Mouse (Mus musculus): Measurements from ENCODE around the gene Micall1.

Micall1 gene

DNA sequence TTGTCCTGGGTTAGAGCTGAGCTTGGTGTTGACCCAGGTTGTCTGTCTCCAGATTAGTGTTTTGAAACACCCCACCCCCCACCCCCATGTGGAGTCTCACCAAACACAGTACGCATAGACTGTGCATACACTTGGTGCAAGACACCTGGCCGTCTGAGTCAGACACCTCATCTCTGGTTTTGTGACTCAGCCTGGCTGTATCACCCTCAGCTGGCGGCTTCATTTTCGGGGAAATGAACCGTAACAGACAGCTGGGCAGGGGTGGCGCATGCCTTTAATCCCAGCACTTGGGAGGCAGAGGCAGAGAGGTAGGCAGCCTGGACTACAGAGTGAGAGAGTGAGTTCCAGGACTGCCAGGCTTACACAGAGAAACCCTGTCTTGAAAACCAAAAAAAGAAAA, 68.2 kb downstream of the Micall1 start:
- no peak for DNase-seq (ENCODE audit: low read depth, low spot score)

- no peak for DNase-seq (ENCODE audit: low read depth, low spot score)
Observed at GRCm38 (mm10) chr15:79185213-79185612, 76.5 kb downstream of the Micall1 start.

Measured in brain, embryonic 18.5 days (tissue).